Mouse (Mus musculus) kidney, postnatal 4 days (tissue): ENCODE results near the gene Gm11939.
"Not testable (repeated sequence)": the region's sequence is repeated elsewhere in the genome, so short reads cannot be mapped to it uniquely, and the experiment has no call there.

ENCODE experiments used
- DNase-seq, 2 experiments: peaks; one replicate each; pipeline ENCODE4 v3.0.0; 2021; ENCODE audit warnings: mixed read lengths in 2 of 2

The Gm11939 gene

DNA sequence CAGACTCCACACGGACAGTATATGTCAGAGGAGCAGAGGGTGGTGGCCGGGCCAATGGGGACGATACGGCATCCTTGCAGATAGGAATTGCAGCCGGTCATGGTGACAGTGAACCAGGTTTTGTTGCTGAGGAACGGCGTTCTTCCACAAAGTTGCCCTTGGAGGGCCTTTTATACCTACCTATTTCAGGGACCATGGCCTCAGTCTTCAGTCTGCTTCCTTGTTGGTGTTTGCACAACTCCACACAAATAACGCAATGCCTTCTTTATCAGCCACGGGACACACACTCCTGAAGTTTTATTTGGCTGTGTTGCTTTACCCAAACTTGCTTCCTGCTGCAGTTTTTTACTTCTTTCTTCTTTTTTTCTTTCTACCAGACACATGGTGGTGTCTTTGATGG lies at the start of gene Gm11939:
TSS of gene Gm11939 (minus strand) at position 101 of the 400 bp plus-strand sequence.
- DNase-seq = no peak

GRCm38 (mm10) chr11:99603208-99603607 lies 43.9 kb upstream of the Gm11939 start, which contains the start of gene Gm11938:
Gene Gm11938 (minus strand): TSS chr11:99603308.
- DNase-seq = not testable (repeated sequence)

- not testable (repeated sequence) for DNase-seq
Observed at GRCm38 (mm10) chr11:99597742-99598141, 38.5 kb upstream of the Gm11939 start, which contains the start of gene Krtap9-3. Gene Krtap9-3 (minus strand): TSS chr11:99598105.

DNA sequence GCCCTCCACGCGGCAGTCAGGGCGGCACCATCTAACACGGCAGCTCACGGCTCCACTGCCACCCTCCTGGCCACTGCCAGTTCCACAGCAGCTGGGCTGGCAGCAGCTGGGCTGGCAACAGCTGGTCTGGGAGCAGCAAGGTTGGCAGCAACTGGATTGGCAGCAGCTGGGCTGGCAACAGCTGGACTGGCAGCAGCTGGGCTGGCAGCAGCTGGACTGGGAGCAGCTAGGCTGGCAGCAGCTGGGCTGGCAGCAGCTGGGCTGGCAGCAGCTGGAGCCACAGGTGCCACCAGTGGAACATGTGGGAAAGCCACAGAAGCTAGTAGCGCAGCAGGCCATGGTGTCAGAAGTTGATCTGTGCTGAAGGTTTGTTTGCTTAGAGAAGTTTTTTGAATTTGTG lies 31.7 kb upstream of the Gm11939 start, which contains the start of gene Krtap1-3:
TSS of gene Krtap1-3 (minus strand) at position 359 of the 400 bp plus-strand sequence.
- DNase-seq = no peak

- DNase-seq = no peak
Observed at GRCm38 (mm10) chr11:99585096-99585495, 25.8 kb upstream of the Gm11939 start.

- DNase-seq = no peak
Observed at GRCm38 (mm10) chr11:99583245-99583704, 24.0 kb upstream of the Gm11939 start, which contains the start of gene Krtap1-4. Gene Krtap1-4 (minus strand): TSS chr11:99583654.

DNA sequence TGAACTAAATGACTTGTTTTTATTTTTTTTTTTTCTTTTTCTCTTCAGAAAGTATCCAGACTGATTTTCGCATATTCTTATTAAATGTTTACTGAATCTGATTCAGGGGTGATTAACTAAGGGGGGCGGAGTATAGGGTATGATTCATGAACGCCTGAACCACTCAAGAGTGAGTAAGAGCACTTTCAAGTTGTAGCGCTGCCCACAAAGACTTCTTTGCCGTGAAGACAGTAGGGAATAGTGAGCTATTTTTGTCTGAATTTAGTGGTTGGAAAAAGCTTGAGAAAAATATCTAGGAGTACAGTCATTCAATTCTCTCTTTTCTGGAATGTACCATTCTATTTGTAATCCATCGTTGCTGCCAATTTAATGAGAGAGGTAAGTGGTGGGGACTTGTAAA lies 22.3 kb upstream of the Gm11939 start:
- no peak for DNase-seq

- no peak for DNase-seq
Observed at GRCm38 (mm10) chr11:99581051-99581450, 21.8 kb upstream of the Gm11939 start.

- DNase-seq = no peak
Observed at GRCm38 (mm10) chr11:99580636-99581035, 21.4 kb upstream of the Gm11939 start, which contains the start of gene Krtap1-5. Gene Krtap1-5 (minus strand): TSS chr11:99581016.

DNA sequence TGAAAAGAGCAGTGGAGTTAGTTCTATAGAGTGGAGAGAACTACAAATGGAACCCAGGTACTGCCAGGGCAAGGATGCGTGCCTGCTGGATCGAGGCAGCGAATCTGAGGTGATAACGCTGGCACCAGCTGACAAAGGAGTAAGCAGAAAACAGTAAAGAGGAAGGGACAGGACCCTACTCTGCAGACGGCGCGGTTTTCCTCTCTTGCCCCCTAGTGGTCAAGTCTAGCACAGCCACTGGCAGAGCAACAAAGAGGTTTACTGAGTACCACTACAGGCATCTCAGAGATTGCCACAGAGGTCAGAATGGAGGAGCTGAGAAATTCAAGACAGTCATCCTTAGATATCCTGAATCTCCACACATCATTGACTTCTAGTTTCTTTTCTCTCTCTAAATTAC lies 14.8 kb upstream of the Gm11939 start:
- peak; percentile 82 to 84 for DNase-seq

DNA sequence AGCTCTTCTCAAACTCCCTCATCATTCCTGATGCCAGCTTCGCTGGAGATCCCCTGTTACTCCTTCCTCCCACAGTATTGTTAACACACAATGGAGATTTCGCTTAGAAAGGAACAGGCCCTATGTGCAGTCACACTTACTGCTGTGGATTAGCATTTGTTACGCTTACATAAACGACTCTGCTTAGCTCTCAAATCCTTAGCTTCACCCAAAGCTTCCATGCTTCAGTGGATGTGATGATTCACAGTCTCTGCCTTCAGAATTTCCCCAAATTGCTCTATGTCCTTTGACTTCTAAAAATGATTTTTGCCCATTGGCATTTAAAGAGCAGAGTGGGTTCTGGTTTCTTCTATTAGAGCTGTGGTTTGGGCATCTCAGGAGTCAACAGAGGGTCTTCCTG lies 13.9 kb upstream of the Gm11939 start:
- no peak for DNase-seq

GRCm38 (mm10) chr11:99566530-99566929 lies 7.3 kb upstream of the Gm11939 start, which contains the start of gene Krtap3-1:
Gene Krtap3-1 (minus strand): TSS chr11:99566630.
- DNase-seq = no peak

GRCm38 (mm10) chr11:99562580-99562979 lies 3.3 kb upstream of the Gm11939 start:
- DNase-seq = no peak

DNA sequence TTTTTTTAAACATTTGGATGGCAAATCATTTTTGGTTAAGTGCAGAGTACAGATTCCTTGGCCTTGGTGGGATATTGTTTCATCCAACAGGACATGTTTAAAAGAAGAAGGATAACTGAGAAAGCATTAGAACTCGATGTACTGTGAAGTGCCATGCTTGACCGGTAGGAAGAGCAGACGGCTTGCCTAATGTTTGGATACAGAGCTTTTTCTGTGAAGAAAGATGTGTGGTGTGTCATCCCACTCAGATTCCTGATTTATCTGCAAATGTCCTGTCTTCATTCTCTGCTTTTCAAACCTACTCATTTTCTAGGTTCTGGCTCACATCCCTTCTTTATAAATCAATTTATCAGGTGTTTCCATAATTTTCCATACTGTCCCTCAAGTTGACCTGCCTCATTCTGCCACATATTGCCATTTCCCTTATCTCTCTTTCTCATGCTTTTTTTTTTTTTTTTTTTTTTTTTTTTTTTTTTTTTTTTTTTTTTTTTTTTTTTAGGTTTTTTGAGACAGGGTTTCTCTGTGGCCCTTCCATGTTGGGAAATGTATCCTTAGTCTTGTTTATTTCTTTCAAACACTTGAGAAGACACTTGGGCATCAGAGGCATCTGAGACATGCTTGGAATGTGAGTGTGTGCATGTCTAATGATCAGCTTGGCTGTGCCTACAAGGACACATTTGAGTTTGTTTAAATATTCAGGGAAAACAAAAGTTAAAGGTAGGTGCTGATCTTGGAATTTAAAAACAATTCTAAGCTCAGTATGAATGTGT lies 1.1 kb downstream of the Gm11939 start:
- DNase-seq = no peak

DNA sequence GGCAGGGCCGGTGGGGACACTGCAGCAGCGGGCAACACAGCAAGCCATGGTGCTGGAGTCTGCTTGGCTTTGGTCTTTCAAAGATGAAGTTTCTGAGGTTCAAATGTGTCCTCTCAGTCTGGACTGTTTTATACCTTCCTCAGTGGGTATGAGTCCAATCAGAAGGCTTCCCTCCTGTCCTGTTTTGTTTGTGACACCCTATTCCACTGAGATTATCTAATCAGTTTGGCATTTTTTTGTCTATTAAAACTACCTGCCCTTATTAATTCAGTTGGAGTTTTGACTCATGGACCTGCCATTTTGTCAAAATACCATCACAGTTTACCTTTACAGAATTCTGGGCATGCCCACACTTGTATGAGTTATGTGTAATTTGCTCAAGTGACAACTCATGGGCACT lies 2.5 kb downstream of the Gm11939 start, which contains the start of gene Krtap3-2:
TSS of gene Krtap3-2 (minus strand) at position 101 of the 400 bp plus-strand sequence.
- DNase-seq = no peak

DNA sequence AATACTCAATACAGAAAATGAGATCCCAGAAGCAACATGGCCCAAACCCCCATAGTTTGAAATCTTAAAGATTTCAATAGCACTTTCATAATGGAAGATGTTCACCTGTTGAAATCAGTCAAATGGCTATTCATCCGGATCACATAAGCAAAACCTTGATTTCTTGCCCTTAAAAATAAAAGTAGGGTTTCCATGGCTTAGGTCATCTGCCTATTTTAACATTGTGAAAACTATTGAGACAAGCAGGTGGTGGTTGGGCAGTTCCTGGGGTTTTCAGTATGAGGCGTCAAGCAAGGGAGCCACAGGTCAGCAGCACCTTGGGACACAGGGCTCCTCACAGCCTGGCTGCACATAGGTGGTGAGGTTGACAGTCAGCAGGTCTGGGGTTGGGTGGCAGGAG lies 3.1 kb downstream of the Gm11939 start:
- DNase-seq = no peak

GRCm38 (mm10) chr11:99550765-99551164 lies 8.5 kb downstream of the Gm11939 start, which contains the start of gene Krtap3-3:
Gene Krtap3-3 (minus strand): TSS chr11:99550865.
- DNase-seq = no peak

- no peak for DNase-seq
Observed at GRCm38 (mm10) chr11:99547892-99548291, 11.4 kb downstream of the Gm11939 start.

GRCm38 (mm10) chr11:99539721-99540120 lies 19.5 kb downstream of the Gm11939 start:
- peak; percentile 55 to 67 for DNase-seq

DNA sequence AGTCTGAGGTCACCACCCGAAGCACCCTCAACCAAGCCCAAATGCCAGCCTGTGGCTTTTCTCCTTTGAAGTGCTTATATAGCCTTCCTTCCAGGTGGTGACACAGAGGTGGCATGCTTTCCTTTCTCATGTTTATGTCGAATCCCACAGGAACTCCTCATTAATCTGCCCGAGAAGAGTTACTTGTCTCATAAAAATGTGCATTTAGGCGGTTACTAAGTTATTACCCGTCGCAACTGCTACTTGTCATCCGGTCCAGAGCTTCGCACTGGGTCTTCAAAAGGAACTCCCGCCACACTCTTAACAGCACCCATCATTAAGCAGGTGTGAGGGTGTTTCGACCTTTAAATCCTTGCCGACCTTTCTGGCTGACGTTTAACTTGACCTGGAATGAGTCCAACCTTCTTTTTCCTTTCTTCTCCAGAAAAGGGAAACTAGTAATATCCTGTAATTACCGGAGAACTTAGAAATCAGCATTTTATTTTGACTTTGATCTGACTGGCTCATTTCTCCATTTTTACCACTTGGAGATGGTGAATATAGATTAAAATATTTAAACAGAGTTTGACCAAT lies 37.9 kb downstream of the Gm11939 start, which contains the start of gene Krt39:
TSS of gene Krt39 (minus strand) at position 51 of the 573 bp plus-strand sequence.
- no peak for DNase-seq

DNA sequence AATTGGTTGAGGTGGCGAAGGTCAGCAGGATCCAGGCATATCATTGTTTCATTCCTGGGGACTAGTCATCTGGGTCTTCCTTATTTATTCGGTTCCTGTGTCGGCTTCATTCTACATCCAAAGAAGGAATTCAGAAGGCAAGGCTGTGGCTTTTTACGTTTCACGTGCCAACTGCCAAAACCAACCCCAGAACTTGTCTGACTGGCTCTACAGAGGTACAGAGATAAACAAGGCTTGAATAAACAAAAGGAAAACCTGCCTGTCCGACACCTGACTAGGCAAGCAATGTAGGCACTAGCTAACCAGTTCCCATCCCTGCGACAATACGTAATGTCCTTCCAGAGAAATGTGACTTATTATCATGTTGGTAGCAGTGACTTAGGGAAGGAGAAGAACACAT lies 45.2 kb downstream of the Gm11939 start:
- DNase-seq = no peak
